Mouse (Mus musculus) liver, postnatal 0 days (tissue): ENCODE measurements at regions not wholly inside any gene's neighbourhood (a gene's known extent, or its start where the extent isn't known, plus 50 kb on each side); places are given as distances from the start of the nearest gene placed in this dataset.

Experiments used
- CTCF ChIP-seq: sonication (generic); IDR thresholded peaks from 2 replicates; pipeline ENCODE4 v1.5.1; 2016; ENCODE audit warnings: antibody characterized with exemption, low read depth
- EP300 ChIP-seq: IDR thresholded peaks from 2 replicates; pipeline ENCODE4 v1.6.1; 2016; ENCODE audit warnings: antibody characterized with exemption, low read depth, mild to moderate bottlenecking

- TF ChIP-seq CTCF: no peak
- no peak for TF ChIP-seq EP300
Observed at GRCm38 (mm10) chr7:36469386-36469785, 228.5 kb upstream of the Tshz3 start.
